ENCODE assay signal across 14 mouse cellular contexts in genomic region chr7:97310341-97310635, GRCm38 (mm10).
"Had no signal": no experiment of that assay in that cellular context is flagged by ENCODE, and none has a peak within 500 bp of the region (broad histone marks: within the 10 kb centered on the region; RNA-seq: fewer than 3 reads in every experiment).

No protein-coding gene starts in this region.

- H3K27ac ChIP-seq: left cerebral cortex, adult 2 months; limb, embryonic 10.5 days; liver, embryonic 14.5 days; neural tube, embryonic 12.5 days; stomach, embryonic 15.5 days had no signal

- H3K9me3 ChIP-seq: limb, embryonic 10.5 days; neural tube, embryonic 12.5 days; stomach, embryonic 15.5 days had no signal

- H3K4me1 ChIP-seq: limb, embryonic 10.5 days; neural tube, embryonic 12.5 days; stomach, embryonic 15.5 days had no signal

- H3K4me3 ChIP-seq: left cerebral cortex, adult 2 months; limb, embryonic 10.5 days; neural tube, embryonic 12.5 days; stomach, embryonic 15.5 days had no signal

- DNase-seq: kidney, adult 8-10 months; kidney, postnatal 25 days; lung, adult 2 months; lung, postnatal 36 days; midbrain, embryonic 14.5 days; thymus, postnatal 14 days had no signal

- H3K9ac ChIP-seq: liver, embryonic 14.5 days; neural tube, embryonic 12.5 days; stomach, embryonic 15.5 days had no signal

- ATAC-seq: inflammation-experienced regulatory T-cells, adult 6 months; intestine, postnatal 0 days; lung, postnatal 0 days had no signal

- H3K4me2 ChIP-seq: neural tube, embryonic 12.5 days; stomach, embryonic 15.5 days had no signal

- H3K27me3 ChIP-seq: neural tube, embryonic 12.5 days; stomach, embryonic 15.5 days had no signal
